Comparison of ENCODE assay signal across 8 mouse cellular contexts in genomic region chrX:13070573-13071240, GRCm38 (mm10). TPM values are rescaled to one million over a fixed set of nuclear protein-coding genes. Genes with fewer than 3 reads are reported as not detected.
DNase-seq lines count a peak whose midpoint lies in the region; ATAC-seq lines count a peak whose summit lies in the region.

No protein-coding gene starts in this region.

- WGBS in hindbrain, embryonic 12.5 days = 26% methylated on average over 35 of the region's 35 CpGs

- H3K36me3 ChIP-seq in hindbrain, embryonic 12.5 days = no peaks in the 10 kb centered on the region

- H3K27me3 ChIP-seq in hindbrain, embryonic 12.5 days = peaks cover 24% of the 10 kb centered on the region

- peak overlapping the region; percentile 72 for H3K4me3 ChIP-seq in hindbrain, embryonic 12.5 days

- peak overlapping the region; percentile 39 for H3K4me2 ChIP-seq in hindbrain, embryonic 12.5 days (replicated peaks)

- peak; percentile 96 for DNase-seq in Muller cell, postnatal 12 days (ENCODE audit: inconsistent ontology term)
- peak; percentile 97 to 98 for DNase-seq in cerebellum, postnatal 10 days
- peak; percentile 91 to 94 for DNase-seq in frontal cortex, postnatal 10 days (ENCODE audit: low spot score in 2 of 2)
- DNase-seq in layer of hippocampus, postnatal 36 days = peak; percentile 89
- peak; percentile 92 for DNase-seq in lung, postnatal 25 days (ENCODE audit: low spot score)
- peak; percentile 90 for DNase-seq in retina, embryonic 14.5 days (ENCODE audit: low spot score)
- DNase-seq in urinary bladder, adult 18-20 months (ENCODE audit: low spot score in 2 of 2) = peak; percentile 67 to 87

- peak overlapping the region; percentile 95 for H3K27ac ChIP-seq in hindbrain, embryonic 12.5 days

- H3K4me1 ChIP-seq in hindbrain, embryonic 12.5 days = 0 out of 2 replicates have a peak, but pooled peaks cover 2% of the 10 kb centered on the region

- no peaks in the 10 kb centered on the region for H3K9me3 ChIP-seq in hindbrain, embryonic 12.5 days (replicated peaks)

- ATAC-seq in hindbrain, embryonic 12.5 days (ENCODE audit: low FRiP score) = peak; percentile 92

- H3K9ac ChIP-seq in hindbrain, embryonic 12.5 days = peak overlapping the region; percentile 54; the same call in 1 of the 2 replicates

RNA-seq across cellular contexts. Expression of gene Usp9x, which starts 0.6 kb away (rescaled TPM):
- 65.9 and 71.3 TPM in 2 replicates for polyA plus RNA-seq in hindbrain, embryonic 12.5 days (2016; fragmentation: Nextera tagmentation; extraction: Ambion mirVana)
- 100 to 1,000 TPM; 222 to 240 TPM for total RNA-seq in layer of hippocampus, postnatal 36 days (2021)

Comparison
In these comparisons a context has a peak if more than half of its experiments do, and no peak if none do; other contexts are left out.
1. Peak in every context shown above with its lines: DNase-seq, ATAC-seq, H3K4me3 ChIP-seq and H3K27ac ChIP-seq.